Mouse (Mus musculus) spleen, adult 2 months (tissue): ENCODE data around the gene Arsb.

ENCODE experiments used
- CTCF ChIP-seq: fragments of 200-500 bp; IDR thresholded peaks from 2 replicates; pipeline ENCODE4 v1.5.1; 2011; ENCODE audit warnings: mild to moderate bottlenecking, inconsistent platforms; ENCODE audit not compliant: insufficient read depth, insufficient read length, insufficient replicate concordance; ENCODE audit errors: extremely low read depth
- POLR2A ChIP-seq: fragments of 200-500 bp; IDR thresholded peaks from 2 replicates; pipeline ENCODE4 v1.6.1; 2011; ENCODE audit warnings: low read depth, low read length, inconsistent platforms

DNA sequence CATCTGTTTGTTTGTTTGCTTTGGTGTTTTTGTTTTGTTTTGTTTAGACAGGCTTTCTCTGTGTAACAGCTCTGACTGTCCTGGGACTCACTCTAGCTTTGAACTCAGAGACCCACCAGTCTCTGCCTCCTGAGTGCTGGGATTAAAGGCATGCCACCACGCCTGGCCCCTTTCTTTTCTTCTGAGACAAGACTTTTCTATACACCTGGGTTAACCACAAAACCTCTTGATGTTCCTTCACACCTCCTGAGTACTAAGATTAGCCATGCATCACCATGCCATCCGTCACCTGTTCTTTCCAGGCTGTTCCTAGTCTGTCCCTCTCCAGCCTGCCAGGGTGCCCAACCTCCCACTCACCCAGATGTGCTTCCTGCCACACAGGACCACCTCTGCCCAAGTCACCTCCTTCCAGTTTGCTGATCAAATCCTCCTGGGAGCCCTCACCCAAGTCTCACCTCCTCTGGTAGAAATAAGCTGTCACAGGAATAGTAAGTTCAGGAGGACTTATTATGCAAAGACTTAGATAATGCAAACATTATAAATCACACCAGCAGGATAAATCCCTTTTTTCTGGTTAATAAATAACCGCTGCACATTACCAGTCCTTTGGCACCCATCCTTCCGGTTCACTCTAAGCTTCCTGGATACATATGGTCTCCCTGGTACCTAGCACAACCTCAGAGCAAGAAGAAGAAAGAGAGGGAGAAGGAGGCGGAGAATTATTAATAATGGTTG is 150.6 kb downstream of the Arsb start:
- TF ChIP-seq CTCF (no peak), POLR2A (no peak)
